Mouse (Mus musculus): ENCODE measurements around the gene Adam4. TPM values are rescaled to one million over a fixed set of nuclear protein-coding genes. Genes with fewer than 3 reads are reported as not detected.
"Not testable (repeated sequence)": the region's sequence is repeated elsewhere in the genome, so short reads cannot be mapped to it uniquely, and the experiment has no call there.

Adam4 gene
- polyA plus RNA-seq (2012; rRNA removed) (0.70 and 0.75 TPM in 2 replicates), polyA plus RNA-seq (2014; fragmentation: Nextera tagmentation; extraction: Ambion mirVana) (0.62 and 0.79 TPM in 2 replicates)

DNA sequence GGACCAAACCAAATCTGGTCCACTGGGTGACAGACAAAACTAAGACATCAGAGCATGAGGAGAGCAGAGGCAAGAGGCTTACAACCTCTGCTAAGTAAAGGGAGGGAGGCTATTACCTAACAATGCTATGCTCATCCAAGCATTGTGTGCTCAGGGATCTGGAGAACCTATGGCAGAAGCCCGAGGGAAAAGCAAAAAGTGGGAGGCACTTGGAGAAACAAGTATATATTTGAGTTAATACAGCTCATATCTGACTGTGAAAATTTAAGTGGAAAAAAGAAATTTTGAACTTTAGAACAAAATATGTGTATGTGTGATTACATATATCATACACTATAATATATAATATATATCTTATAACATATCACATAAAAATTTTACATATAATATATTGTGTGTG lies at the start of gene Adam4:
TSS of gene Adam4 (minus strand) at position 101 of the 400 bp plus-strand sequence.
- 0 out of 2 replicates have a peak, but pooled peaks cover 2% of the 10 kb centered on the region for H3K36me3 ChIP-seq (ENCODE audit: control insufficient read depth, insufficient read depth, low read length)
- no peak for DNase-seq (ENCODE audit: low spot score)
- no peak within 1 kb of the TSS for H3K27ac ChIP-seq (replicated peaks; ENCODE audit: low read depth, low read length)
- no peaks in the 10 kb centered on the region for H3K27me3 ChIP-seq (ENCODE audit: control insufficient read depth, insufficient read depth, low read length)
- no peaks in the 10 kb centered on the region for H3K4me1 ChIP-seq (ENCODE audit: control insufficient read depth, insufficient read depth, low read length)
- H3K9me3 ChIP-seq (ENCODE audit: control insufficient read depth, low read length), result 0 out of 2 replicates have a peak, but pooled peaks cover 7% of the 10 kb centered on the region
- ATAC-seq (ENCODE audit: low FRiP score, low read depth), result no peak
- H3K4me2 ChIP-seq (replicated peaks; ENCODE audit: low read depth, low read length, severe bottlenecking), result no peak within 1 kb of the TSS
- TF ChIP-seq POLR2A (IDR thresholded peaks at IDR 0.05; ENCODE audit: borderline replicate concordance, extremely low read depth, insufficient read depth, insufficient read length), result no peak
- WGBS, result 88% methylated on average over 1 of the region's 1 CpGs
- H3K4me3 ChIP-seq (replicated peaks; ENCODE audit: low read length), result no peak within 1 kb of the TSS
- no peak within 1 kb of the TSS for H3K9ac ChIP-seq (ENCODE audit: low read depth, low read length, severe bottlenecking)

DNA sequence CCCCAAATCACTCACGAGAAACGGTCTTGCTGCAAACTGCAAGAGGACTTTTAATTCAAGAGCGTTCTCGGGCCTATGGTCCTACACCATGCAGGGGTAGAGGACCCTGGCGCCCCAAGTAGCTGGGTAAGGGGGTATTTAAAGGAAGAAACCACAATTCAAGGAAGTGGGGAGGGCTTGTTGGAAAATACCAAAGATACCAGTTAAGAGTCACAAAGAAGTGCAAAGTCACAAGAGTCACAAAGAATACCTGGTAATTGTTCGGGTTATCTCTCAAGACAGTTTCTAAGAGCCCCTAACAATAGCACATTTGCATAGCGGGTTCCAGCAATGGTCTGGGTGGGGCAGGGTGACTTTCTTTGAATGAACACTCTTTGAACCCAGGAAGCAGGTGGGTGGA lies 37.3 kb upstream of the Adam4 start:
- not testable (repeated sequence) for H3K36me3 ChIP-seq (ENCODE audit: control insufficient read depth, insufficient read depth, low read length); H3K27me3 ChIP-seq (ENCODE audit: control insufficient read depth, insufficient read depth, low read length); DNase-seq (ENCODE audit: low spot score); H3K4me2 ChIP-seq (replicated peaks; ENCODE audit: low read depth, low read length, severe bottlenecking); H3K4me1 ChIP-seq (ENCODE audit: control insufficient read depth, insufficient read depth, low read length); H3K4me3 ChIP-seq (replicated peaks; ENCODE audit: low read length); H3K27ac ChIP-seq (replicated peaks; ENCODE audit: low read depth, low read length); H3K9me3 ChIP-seq (ENCODE audit: control insufficient read depth, low read length); H3K9ac ChIP-seq (ENCODE audit: low read depth, low read length, severe bottlenecking); ATAC-seq (ENCODE audit: low FRiP score, low read depth)
- WGBS, result 95% methylated on average over 7 of the region's 7 CpGs

DNA sequence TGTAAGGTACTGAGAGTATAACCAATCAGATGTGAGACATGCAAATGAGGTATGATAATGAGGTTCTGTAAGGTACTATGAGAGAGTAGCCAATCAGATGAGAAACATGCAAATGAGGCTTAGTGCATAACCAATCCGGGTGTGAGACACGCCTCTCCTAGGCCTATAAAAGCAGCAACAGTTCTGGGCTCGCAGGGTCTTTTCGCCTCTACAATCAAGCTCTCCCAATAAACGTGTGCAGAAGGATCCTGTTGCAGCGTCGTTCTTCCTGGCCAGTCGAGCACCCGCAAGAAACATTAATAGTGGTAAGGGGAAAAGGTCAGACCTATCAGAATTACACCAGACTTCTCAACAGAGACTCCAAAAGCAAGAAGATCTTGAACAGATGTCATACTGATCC lies 17.2 kb upstream of the Adam4 start:
- DNase-seq (ENCODE audit: low spot score); H3K9me3 ChIP-seq (ENCODE audit: control insufficient read depth, low read length); ATAC-seq (ENCODE audit: low FRiP score, low read depth); H3K4me3 ChIP-seq (replicated peaks; ENCODE audit: low read length); H3K36me3 ChIP-seq (ENCODE audit: control insufficient read depth, insufficient read depth, low read length); H3K27ac ChIP-seq (replicated peaks; ENCODE audit: low read depth, low read length); H3K4me1 ChIP-seq (ENCODE audit: control insufficient read depth, insufficient read depth, low read length); H3K9ac ChIP-seq (ENCODE audit: low read depth, low read length, severe bottlenecking); H3K4me2 ChIP-seq (replicated peaks; ENCODE audit: low read depth, low read length, severe bottlenecking); H3K27me3 ChIP-seq (ENCODE audit: control insufficient read depth, insufficient read depth, low read length): not testable (repeated sequence)
- WGBS, result 88% methylated on average over 9 of the region's 9 CpGs

DNA sequence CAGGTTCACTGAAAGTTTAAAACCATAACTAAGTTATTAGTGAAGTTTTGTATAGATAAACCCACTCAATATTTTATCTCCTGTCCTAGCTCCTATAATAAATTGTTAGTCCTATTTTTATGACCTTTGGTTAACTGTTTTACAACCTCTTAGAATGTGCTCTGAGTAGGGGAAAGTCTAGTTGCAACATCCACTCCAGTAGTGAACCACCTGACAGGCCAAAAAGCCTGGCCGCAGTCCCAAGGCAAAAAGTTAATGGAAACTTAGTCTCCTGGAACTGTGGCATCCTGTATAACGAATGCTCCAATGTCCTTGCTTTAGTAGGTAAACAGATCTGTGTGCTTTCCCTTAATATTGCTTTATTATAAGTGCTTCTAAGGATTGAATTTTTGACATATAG lies 13.0 kb upstream of the Adam4 start:
- not testable (repeated sequence) for H3K4me1 ChIP-seq (ENCODE audit: control insufficient read depth, insufficient read depth, low read length); H3K9ac ChIP-seq (ENCODE audit: low read depth, low read length, severe bottlenecking); DNase-seq (ENCODE audit: low spot score); ATAC-seq (ENCODE audit: low FRiP score, low read depth); H3K4me2 ChIP-seq (replicated peaks; ENCODE audit: low read depth, low read length, severe bottlenecking); H3K9me3 ChIP-seq (ENCODE audit: control insufficient read depth, low read length); H3K4me3 ChIP-seq (replicated peaks; ENCODE audit: low read length); H3K27ac ChIP-seq (replicated peaks; ENCODE audit: low read depth, low read length); H3K27me3 ChIP-seq (ENCODE audit: control insufficient read depth, insufficient read depth, low read length); H3K36me3 ChIP-seq (ENCODE audit: control insufficient read depth, insufficient read depth, low read length)
- WGBS, result 91% methylated on average over 2 of the region's 2 CpGs

DNA sequence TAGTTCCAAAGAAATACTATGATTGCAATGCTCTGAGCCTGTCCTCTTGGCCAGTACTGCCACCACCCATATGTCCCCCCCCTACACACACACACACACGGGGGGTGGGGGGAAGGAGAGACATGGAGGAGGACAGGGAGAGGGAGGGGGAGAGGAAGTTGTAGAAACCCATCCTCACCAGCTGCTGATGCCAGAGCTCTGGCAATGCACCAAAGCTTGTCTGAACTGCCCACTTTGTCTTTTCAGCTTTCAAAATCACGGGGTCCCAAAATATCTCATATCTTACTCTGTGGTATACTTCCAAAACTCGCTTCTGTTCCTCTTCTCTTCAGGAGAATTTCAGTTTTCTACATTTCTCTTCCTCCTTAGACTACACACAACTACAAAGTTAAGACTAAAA lies 8.5 kb downstream of the Adam4 start:
- DNase-seq (ENCODE audit: low spot score) (no peak), ATAC-seq (ENCODE audit: low FRiP score, low read depth) (no peak)
- Histone ChIP-seq H3K4me2 (replicated peaks; ENCODE audit: low read depth, low read length, severe bottlenecking) (no peak overlapping the region), H3K27ac (replicated peaks; ENCODE audit: low read depth, low read length) (no peak overlapping the region), H3K4me1 (ENCODE audit: control insufficient read depth, insufficient read depth, low read length) (no peaks in the 10 kb centered on the region), H3K9me3 (ENCODE audit: control insufficient read depth, low read length) (no peaks in the 10 kb centered on the region), H3K36me3 (ENCODE audit: control insufficient read depth, insufficient read depth, low read length) (no peaks in the 10 kb centered on the region), H3K9ac (ENCODE audit: low read depth, low read length, severe bottlenecking) (no peak overlapping the region), H3K27me3 (ENCODE audit: control insufficient read depth, insufficient read depth, low read length) (no peaks in the 10 kb centered on the region), H3K4me3 (replicated peaks; ENCODE audit: low read length) (no peak overlapping the region)
- TF ChIP-seq POLR2A (IDR thresholded peaks at IDR 0.05; ENCODE audit: borderline replicate concordance, extremely low read depth, insufficient read depth, insufficient read length), result no peak
- WGBS, result 77% methylated on average over 3 of the region's 3 CpGs

DNA sequence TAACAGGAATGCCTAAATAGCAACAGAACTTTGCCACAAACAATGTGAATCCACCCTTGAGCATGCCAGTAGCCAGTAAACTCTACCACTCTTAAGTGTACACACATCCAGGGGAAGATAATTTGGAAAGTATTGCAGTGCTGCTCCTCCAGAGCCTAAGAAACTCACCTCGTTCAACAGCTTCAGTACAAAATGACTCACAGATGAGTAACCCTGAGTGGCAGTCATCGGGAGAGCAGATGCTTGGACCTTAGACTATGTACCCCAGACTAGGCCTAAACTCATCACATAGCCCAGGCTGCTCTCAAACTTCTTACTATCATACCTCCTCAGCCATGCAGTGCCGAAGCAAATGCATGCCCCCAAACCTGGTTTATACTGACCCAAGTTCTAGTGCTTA lies 12.8 kb downstream of the Adam4 start:
- TF ChIP-seq POLR2A (IDR thresholded peaks at IDR 0.05; ENCODE audit: borderline replicate concordance, extremely low read depth, insufficient read depth, insufficient read length), result no peak
- no peaks in the 10 kb centered on the region for H3K4me1 ChIP-seq (ENCODE audit: control insufficient read depth, insufficient read depth, low read length)
- H3K9ac ChIP-seq (ENCODE audit: low read depth, low read length, severe bottlenecking), result no peak overlapping the region
- no peak overlapping the region for H3K4me2 ChIP-seq (replicated peaks; ENCODE audit: low read depth, low read length, severe bottlenecking)
- H3K27me3 ChIP-seq (ENCODE audit: control insufficient read depth, insufficient read depth, low read length), result no peaks in the 10 kb centered on the region
- WGBS, result 83% methylated on average over 3 of the region's 3 CpGs
- no peak overlapping the region for H3K27ac ChIP-seq (replicated peaks; ENCODE audit: low read depth, low read length)
- H3K36me3 ChIP-seq (ENCODE audit: control insufficient read depth, insufficient read depth, low read length), result no peaks in the 10 kb centered on the region
- no peak for ATAC-seq (ENCODE audit: low FRiP score, low read depth)
- H3K9me3 ChIP-seq (ENCODE audit: control insufficient read depth, low read length), result no peaks in the 10 kb centered on the region
- no peak overlapping the region for H3K4me3 ChIP-seq (replicated peaks; ENCODE audit: low read length)
- no peak for DNase-seq (ENCODE audit: low spot score)
